Mouse (Mus musculus) myocyte (in vitro differentiated cells): ENCODE results near the gene Etv5.

ENCODE experiments used
- CEBPB ChIP-seq: IDR thresholded peaks from 2 replicates; pipeline ENCODE4 v1.6.1; 2011; ENCODE audit warnings: mild to moderate bottlenecking, moderate library complexity; ENCODE audit not compliant: poor library complexity, insufficient read depth, severe bottlenecking
- E2F4 ChIP-seq: IDR thresholded peaks from one replicate; pipeline ENCODE4 v1.6.1; 2011; ENCODE audit warnings: mild to moderate bottlenecking, control low read depth, moderate library complexity; ENCODE audit not compliant: insufficient read depth
- MAX ChIP-seq: IDR thresholded peaks from one replicate; pipeline ENCODE4 v1.6.1; 2011; ENCODE audit warnings: low read depth, mild to moderate bottlenecking, control low read depth
- POLR2A ChIP-seq: IDR thresholded peaks from one replicate; pipeline ENCODE4 v1.6.1; 2011; ENCODE audit warnings: low read depth, mild to moderate bottlenecking, control low read depth, moderate library complexity; ENCODE audit not compliant: insufficient read length
- SRF ChIP-seq: IDR thresholded peaks from one replicate; pipeline ENCODE4 v1.6.1; 2011; ENCODE audit warnings: low read depth; ENCODE audit not compliant: control insufficient read depth, insufficient read length
- TCF12 ChIP-seq: IDR thresholded peaks from one replicate; pipeline ENCODE4 v1.6.1; 2011; ENCODE audit warnings: mild to moderate bottlenecking, control low read depth; ENCODE audit not compliant: poor library complexity, insufficient read depth, severe bottlenecking

- no peak for TF ChIP-seq POLR2A
- TF ChIP-seq E2F4, result no peak
- TF ChIP-seq TCF12, result no peak
- no peak for TF ChIP-seq CEBPB
- no peak for TF ChIP-seq MAX
- TF ChIP-seq SRF, result no peak
Measured at GRCm38 (mm10) chr16:22398784-22399453, 40.6 kb downstream of the Etv5 start.
